Mouse (Mus musculus) frontal cortex, postnatal 36 days (tissue): ENCODE data around the gene Lmod1.
"Not testable (repeated sequence)": the region's sequence is repeated elsewhere in the genome, so short reads cannot be mapped to it uniquely, and the experiment has no call there.

Experiments used
- DNase-seq, 2 experiments: peaks; one replicate each; pipeline ENCODE4 v3.0.0; 2022; ENCODE audit warnings: low spot score in 2 of 2

Gene Lmod1

DNA sequence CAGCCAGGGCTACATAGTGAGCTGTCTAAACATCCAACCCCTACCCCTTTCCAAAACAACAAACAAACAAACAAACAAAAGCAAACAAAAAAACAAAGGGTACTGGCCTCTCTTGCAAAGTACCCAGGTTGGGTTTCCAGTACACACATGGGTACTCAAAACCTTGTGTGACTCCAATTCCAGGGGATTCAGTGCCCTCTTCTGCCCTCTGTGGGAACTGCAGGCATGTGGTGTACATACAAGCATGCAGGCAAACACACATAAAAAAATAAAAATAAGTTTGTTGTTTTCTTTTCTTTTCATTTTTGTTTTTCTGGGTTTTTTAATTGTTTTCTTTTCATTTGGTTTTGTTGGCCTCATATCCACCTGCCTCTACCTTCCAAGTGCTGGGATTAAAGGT lies 37.5 kb downstream of the Lmod1 start:
- DNase-seq, result no peak

DNA sequence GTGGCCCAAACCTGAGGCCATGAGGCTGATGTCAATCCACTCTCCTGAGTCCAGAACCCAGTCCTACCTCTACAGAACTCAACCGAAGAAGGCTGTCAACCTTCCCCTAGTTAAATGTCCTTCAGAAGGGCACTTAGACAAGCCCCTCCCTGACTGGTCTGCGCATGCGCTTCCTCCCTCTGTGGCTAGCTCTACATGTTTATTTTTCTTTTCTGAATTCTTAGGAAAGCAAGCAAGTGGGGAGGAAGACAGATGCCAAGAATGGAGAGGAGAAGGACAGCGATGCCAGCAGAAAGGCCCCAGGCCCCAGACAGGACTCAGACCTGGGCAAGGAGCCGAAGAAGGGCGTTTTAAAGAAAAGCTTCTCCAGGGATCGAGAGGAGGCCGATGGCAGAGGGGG lies 38.8 kb downstream of the Lmod1 start:
- DNase-seq, result no peak

DNA sequence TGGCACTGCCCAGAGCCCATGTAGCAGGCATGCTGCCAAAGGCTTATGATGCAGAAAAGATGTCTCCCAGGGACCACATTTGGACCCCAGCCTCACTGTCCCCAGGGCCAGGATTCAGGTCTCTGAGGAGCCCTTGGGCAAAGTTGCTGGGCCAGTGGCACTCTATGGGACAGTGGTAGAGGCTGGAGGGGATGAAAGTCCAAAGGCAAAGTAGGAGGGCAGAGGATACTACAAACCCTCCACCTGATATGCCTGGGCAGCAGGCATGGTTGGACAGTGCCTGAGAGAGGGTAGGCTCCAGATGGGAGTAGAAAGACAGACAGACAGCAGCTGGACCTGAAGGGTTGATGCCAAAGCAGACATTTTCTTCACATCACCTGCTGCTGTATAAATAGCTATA lies 41.8 kb downstream of the Lmod1 start:
- DNase-seq, result no peak

DNA sequence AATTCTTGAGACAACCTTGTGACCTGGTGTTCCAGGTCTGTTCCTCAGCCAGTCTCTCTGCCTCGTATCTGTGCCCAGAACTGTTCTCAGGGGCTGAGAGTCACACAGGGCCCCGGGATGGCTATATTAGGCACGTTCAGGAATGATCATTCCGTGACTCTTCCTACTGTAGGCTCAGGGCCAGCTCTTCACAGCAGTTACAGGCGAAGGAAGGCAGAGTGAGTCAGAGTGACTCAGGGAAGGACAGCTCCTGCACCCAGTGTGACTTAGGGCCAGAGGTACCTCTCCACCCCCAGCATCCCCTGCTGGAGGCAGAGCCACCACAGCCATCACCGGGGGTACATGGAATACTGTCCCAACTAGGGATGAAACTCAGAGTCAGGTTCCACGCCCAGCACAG lies 42.4 kb downstream of the Lmod1 start:
- no peak for DNase-seq

DNA sequence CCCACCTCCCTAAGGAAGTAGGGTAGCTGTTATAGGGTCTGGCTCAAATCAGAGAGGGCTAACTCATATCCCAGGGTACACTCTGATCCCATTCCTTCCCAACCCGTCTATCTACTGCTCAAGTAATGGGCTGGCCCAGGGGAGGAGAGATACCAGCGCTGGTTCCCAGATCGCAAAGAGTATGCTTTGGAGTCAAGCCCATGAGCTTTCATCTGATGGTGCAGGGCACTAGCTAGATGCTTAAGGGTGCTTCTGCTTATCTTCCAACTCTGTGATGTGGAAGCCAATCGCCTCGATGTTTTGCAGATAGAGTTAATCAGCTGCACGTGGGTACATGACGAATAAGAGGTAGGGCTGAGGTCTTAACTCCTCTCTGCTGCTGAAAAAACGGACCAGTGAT lies 43.0 kb downstream of the Lmod1 start:
- DNase-seq, result no peak

DNA sequence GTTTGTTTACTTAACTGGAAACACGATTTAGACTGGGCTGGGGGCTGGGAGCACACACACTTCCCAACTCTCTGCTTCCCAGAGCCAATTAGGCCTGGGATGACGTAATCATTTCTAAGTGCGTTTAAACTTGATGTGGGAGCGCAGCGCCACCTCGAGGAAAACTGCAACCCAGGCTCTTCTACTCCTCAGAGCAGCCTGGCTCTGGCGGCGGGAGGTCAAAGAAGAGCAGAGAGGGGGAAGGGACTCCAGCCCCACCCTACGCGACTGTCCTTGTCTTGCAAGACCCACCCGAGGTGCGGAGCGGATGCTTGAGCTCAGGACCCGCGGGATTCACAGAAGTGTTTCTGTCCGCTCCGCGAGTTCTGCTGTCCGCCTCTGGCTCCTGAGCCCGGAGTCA lies 43.6 kb downstream of the Lmod1 start:
- peak; percentile 85 to 92 for DNase-seq

DNA sequence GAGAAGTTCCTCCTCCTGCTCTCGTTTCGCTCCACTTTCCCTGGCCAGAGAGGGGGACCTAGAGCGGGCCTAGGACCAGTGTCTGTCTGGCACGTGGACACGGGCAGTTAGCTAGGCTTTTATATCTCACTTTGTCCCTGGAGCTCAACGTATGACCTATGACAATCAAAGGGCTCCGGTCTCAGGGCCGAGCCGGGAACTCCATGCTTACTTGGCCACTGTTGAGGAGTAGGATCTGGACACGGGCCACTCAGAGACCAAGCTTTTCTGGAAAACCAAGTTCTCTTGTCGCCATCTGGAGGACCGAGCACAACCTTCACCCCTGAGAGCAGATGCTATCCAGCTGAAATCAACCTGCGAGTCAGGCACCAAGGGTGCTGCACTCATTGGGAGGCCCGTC lies 44.4 kb downstream of the Lmod1 start:
- DNase-seq, result peak in 1 of 2 experiments; percentile 73

DNA sequence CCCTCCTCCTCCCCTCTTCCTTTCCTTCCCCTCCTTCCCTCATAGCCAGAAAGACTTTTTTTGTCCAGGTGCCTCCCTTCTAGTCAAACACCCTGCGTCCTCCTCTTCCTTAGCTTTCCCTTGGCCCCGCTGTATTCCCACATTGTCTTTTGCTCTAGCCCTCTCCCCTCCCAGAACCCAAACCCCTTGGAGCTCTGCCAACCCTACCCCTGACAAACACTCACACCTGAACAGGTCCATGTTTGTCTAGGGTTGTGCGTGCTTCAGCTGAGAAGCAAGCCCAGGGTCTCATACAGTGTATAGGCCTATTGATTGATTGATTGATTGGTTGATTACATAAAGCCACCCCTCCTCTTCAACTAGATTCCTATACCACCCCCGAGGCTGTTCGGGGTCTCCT lies 44.8 kb downstream of the Lmod1 start:
- no peak for DNase-seq

DNA sequence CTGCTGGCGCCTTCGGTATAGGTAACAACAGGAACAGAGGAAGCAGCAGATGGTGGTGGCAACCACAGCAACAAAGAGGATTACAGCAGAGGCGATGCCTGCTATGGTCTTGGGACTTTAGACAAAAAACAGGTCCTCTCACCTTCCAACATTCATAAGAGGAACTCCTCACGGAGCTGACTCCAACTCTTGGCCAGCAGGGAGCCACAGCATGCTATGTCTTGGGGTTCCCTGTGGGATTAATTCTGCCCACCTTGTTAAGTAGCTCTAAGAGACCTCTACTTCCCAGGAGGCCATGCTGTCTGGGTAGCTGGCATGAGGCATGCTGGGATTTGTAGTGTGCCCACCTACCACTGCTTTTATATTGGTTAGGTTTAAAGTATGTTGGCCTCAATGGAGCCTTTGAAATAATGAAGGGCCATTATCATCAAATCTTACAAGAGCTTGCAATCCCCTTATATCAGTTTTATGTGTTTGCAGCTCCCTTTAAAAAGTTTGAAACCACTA lies 48.6 kb downstream of the Lmod1 start:
- DNase-seq, result no peak

DNA sequence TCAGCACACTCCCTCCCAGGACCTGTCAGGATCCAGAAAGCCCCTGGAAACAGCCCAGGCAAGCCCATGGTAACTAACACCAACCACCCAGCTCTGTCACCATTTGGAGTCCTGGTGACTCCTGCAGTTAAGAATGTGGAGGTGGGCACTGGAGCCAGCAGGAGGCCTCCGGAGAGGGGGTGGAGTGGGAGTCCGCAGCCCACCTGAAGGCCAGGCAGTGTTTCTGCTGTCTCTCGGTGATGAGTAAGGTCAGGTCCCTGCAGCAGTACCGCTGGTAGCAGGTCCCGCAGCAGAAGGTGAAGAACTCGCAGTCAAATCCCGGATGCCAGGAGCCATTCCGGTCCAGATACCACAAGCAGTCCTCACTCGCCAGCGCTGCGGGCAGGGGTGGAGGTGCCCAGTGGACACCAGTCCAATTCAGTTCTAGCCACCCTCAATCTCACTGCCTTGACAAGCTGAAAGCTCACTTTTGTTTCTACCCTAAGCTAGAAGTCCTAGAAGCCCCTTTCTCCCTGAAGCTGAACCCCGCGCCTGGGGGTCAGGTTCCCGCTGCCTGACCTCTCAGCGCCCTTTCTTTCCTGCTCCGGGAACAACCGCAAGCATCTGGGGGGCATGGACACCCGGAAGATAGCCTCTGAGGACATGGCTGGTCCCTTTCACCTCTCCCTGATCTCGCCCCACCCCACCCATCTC lies 49.7 kb downstream of the Lmod1 start:
- peak in 1 of 2 experiments; percentile 61 for DNase-seq

DNA sequence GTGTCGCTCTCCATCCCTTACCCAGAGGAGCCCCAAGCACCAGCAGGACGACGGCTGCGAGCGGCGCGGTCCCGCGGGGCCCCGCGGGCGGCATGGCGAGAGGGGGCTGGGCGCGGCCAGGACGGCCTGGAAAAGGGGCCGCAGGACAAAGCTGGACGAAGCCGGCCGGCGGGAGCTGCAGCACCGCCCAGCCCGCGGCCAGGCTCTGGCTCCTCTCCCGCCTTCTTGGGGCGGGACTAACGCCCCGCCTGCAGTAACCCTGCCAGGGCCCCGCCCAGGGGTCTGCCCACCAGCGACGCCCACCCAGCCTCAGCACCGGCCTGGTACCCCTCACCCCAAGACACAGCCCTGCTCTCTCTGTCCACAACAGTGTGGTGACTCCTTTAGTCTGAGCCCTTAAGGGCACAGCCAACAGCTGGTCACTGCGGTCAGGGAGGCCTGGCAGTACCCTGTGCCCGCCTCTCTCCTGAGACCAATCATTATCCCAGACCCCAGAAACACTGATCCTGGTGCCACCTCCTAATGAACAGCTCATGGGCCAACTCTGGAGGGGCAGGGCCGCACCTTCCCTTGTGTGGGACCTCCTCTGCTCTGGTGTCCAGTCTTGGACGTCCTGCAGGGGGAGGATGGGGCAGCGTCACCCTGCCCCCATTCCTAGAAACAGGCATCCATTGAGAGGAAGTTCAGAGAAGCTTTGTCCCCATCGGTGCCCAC lies 50.4 kb downstream of the Lmod1 start, which contains the start of gene Shisa4:
TSS of gene Shisa4 (minus strand) at position 370 of the 714 bp plus-strand sequence.
- peak; percentile 76 to 85 for DNase-seq

DNA sequence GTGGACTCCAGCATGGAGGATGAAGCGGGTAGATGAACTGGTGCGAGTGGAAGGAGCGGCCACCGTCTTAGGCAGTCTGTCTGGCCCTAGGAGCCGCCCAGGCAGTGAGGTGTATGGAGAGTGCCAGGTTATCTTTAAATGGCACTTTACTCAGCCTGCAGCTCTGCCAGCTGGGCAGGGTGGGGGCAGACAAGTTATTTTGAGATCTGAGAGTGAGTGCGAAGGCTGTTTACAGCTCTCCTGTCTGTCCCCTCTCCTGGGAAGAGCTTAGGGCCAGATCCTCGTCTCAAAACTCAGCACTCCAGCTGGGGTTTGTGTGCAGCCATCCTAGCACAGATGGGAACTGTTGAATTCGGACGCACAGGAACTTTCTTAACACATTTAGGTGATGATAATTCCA lies 54.0 kb downstream of the Lmod1 start:
- DNase-seq, result peak; percentile 66 to 84

DNA sequence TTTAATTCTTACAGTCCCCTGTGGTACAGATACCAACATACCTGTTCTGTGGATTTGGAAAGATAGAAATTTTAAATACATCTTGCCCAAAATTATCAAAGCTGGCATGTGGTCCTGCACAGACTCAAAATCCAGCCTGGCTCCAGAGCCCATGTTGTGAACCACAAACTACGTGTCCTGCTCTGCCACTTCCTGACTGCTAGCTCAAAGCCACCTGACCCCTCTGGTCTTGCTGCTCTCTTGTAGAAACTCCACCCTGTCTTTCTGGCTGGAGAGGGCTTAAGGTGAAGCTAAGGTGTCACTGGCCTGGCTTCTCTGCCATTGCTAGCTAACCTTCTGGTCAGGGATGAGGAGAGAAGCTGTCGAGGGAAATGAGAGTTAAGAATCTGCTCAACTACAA lies 54.4 kb downstream of the Lmod1 start:
- no peak for DNase-seq

DNA sequence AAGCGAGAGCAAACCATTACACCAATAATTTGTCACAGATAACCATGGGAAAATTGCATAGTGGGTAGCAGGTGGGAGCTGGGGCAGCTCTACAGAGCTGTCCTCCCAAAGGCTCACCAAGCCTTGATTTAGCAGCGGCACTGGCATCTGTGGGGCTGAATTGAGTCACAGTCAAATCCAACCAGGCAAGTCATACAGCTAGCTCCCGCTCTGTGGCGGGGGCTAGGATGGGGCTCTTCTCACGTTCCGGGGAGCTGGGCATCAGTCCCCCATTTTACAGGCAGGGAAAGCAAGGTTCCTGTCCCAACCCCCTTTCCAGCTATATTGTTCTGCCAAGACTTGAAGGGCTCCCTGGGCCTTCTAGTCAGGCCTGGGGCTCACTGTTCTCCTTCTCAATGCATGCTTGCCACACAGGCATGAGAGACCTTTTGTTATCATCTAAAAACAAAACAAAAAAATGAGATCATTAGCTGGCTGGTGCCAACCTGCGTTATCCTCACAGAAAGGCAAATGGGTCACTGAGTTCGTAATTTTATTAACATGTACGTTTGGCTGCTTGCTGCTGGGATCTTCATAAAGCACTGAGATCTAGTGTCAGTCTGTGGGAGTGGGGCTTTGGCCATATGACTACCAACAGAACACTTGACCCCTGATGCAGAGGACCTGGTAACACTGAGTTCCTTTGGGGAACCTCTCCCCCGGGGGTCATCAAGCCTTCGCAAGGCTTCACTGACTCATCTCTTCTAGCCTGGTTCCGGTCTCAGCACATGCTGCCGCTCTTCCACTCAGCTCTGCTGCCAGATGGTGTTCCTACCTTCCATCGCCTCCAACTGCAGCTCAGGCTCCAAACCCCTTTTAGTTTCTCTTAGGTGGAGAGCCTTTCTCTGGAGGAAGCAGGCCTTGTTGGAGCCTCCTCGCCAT lies 55.7 kb downstream of the Lmod1 start:
- peak; percentile 75 to 86 for DNase-seq

DNA sequence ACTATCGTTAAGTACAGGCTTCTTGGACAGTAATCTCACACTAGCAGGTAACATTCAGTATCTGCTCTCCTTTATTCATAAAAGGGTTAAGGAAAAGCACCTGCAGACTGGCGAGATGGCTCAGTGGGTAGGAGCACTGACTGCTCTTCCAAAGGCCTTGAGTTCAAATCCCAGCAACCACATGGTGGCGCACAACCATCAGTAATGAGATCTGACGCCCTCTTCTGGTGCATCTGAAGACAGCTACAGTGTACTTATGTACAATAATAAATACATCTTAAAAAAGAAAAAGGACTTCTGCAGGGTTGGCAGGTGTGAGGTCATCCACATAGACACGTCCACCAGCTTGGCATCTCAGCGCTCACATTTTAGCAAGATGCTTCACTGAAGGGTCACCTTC lies 57.0 kb downstream of the Lmod1 start:
- not testable (repeated sequence) for DNase-seq

DNA sequence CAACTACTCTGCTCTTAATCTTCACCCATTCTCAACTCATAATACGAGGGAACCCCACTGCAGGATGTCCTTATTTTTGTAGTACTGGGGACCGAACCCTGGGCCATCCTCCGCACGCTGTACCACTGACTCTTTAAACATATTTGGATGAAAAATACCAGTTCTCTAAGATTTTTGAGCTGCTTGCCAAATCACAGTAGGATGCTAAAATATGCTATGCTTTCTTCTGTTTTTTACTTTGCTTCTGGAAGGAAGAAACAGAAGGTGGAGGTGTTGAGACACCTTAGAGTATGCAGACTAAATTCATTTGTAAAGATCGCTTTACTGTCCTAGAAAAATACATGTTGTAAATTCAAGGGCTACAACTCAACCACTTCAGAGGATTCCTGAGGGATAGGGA lies 59.6 kb downstream of the Lmod1 start:
- no peak for DNase-seq

DNA sequence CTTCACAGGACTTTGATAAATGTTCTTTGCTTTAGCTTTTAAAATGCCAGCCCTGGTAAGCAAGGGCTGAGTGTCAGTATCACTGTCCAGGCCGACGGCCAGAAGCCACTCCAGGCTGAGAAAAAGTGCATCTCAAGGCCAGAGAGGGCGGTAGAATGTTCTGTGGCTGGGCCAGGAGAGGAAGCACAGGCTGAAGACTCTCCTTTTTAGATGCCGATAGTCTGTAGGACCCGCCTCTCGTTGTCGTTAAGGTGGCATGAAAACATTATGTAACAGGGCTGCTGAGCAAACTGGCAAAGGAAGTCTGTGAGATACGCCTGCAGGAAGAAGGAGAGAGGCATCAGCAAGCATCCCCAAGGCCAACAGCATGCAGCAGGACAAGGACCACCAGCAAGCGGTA lies 60.6 kb downstream of the Lmod1 start:
- DNase-seq, result peak in 1 of 2 experiments; percentile 67

DNA sequence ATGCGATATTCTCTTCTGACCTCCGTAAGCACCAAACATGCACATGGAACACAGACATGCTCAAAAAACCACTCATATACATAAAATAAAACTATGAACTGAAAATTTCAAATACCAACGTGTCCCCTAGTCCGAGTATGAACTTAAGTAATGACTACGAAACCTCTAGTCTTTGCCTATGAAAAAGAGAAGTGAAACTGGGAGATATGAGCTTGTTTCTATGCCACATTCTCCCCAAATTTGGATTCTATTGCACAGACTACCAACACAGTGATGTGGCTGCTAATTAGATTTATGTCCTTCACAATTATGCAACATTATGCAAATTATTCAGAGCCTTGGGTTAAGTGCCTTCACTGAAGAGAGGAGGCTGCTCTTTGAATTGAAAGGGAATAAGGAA lies 74.9 kb downstream of the Lmod1 start:
- DNase-seq, result no peak

DNA sequence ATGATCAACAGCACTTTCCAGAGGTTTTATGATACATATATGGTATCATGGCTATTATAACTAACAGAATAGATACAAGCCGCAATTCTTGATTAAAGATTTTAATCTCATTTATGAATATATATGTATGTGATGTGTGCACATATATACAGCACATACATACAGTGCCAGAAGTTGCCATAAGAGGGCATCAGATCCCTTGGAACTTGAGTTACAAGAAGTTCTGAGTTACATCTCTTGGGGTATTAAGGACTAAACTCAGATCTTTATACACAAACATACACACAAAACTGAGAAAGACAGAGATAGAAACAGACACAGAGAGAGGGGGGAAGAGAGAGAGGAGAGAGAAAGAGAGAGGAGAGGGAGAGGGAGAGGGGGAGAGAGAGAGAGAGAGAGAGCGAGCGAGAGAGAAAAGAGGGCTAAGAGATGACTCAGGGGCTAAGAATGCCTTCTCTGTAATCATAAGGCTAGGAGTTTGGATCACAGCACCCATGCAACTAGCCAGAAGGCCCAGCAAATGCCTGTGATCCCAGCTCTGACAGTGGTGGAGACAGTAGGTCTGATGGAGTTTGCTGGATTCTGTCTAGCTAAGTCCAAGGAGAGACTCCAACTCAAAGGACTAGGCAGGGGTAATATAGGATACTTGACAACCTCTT lies 77.0 kb downstream of the Lmod1 start:
- no peak for DNase-seq

DNA sequence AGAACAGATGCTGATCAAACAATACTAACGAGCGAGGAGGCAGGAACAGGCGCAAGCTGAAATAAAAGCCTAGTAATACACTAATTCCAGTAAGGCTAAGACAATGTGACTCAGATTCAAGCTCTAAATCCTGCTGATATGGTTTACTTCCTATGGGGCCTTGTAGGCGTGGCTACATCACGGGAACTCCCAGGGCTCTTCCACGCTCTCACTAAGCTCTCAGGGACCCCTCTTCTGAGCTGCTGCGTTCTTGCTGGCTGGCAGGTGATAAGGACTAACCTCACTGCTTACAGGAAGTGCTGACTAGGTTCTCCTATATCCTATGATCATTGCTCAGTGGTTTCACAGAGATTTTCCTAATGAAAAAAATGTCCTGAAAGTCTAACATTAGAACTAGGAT lies 80.7 kb downstream of the Lmod1 start:
- DNase-seq, result no peak

DNA sequence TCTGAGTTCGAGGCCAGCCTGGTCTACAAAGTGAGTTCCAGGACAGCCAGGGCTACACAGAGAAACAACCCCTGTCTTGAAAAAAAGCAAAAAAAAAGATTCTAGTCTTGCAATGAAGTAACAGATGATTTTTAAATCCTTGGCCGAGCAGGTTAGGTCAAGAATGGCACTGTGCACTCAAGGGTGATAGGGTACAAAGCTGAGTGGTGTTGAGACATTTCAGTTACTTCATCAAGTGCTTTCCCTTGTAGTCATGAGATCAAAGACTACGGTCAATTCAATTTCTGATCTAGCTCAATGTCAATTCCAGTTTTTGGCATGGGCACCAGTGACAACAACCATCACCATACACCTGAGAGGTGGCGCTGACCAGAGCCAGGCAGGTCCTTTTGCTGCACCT lies 84.4 kb downstream of the Lmod1 start:
- no peak for DNase-seq

DNA sequence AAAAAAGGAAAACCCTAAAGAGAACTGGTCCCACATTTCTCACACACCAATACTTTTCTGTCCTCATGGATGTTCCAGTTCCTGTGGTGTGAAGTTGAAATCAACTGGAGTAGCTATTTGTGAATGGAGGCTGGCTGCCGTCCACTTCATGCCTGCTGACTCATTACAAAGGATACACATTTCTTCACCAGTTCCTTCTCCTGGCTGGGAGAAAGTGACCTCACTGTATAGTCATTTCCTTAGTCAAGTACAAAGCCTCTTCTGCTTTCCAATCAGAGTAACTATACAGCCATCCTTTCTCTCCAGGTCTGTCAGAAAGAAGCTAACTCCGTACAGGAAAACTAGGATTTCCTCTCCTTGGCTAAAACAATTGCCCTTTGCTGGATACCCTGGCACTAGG lies 86.4 kb downstream of the Lmod1 start:
- peak; percentile 45 to 60 for DNase-seq
